Comparison of ENCODE assay signal across 8 mouse cellular contexts in the genomic region with DNA sequence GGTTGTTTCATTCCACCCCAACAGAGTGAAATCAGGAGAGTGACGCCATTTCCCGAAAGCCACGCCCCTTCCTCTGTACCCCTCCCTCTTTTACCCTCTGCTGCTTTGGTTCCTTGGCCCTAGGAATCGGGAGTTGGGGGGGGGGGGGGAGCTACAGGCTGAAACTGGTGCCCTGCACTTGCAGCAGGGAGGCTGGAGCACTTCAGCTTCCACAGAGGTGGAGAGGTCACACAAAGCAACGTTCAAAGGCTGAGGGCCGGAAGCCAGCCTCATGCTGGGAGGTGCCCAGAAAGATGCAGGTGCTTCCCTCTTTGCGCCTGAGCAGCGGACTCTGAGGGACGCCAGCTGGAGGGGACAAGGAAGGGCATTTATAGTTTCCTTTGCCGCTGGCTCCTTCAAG.
DNase-seq lines count a peak whose midpoint lies in the region; ATAC-seq lines count a peak whose summit lies in the region.

No protein-coding gene starts in this region.

- no peaks in the 10 kb centered on the region for H3K9me3 ChIP-seq in forebrain, embryonic 12.5 days
- H3K9me3 ChIP-seq in hindbrain, embryonic 16.5 days (ENCODE audit: control insufficient read depth, low read length): no peaks in the 10 kb centered on the region
- H3K9me3 ChIP-seq in liver, embryonic 11.5 days (ENCODE audit: control insufficient read depth, low read length): no peaks in the 10 kb centered on the region; the same call in 1 of the 2 replicates
- no peaks in the 10 kb centered on the region for H3K9me3 ChIP-seq in neural tube, embryonic 11.5 days (ENCODE audit: control insufficient read depth, low read length)

- no peak overlapping the region for H3K27ac ChIP-seq in forebrain, embryonic 12.5 days
- no peak overlapping the region for H3K27ac ChIP-seq in hindbrain, embryonic 16.5 days (ENCODE audit: low read depth, low read length)
- no peak overlapping the region for H3K27ac ChIP-seq in liver, embryonic 11.5 days (ENCODE audit: low read depth, low read length)
- H3K27ac ChIP-seq in neural tube, embryonic 11.5 days (ENCODE audit: low read depth, low read length): no peak overlapping the region

- peaks cover 9% of the 10 kb centered on the region; the same call in 1 of the 2 replicates for H3K4me1 ChIP-seq in forebrain, embryonic 12.5 days
- H3K4me1 ChIP-seq in hindbrain, embryonic 16.5 days (ENCODE audit: control insufficient read depth, insufficient read depth, low read depth, low read length): no peaks in the 10 kb centered on the region
- no peaks in the 10 kb centered on the region for H3K4me1 ChIP-seq in liver, embryonic 11.5 days (replicated peaks; ENCODE audit: control insufficient read depth, insufficient read depth, low read length)
- no peaks in the 10 kb centered on the region for H3K4me1 ChIP-seq in neural tube, embryonic 11.5 days (ENCODE audit: control insufficient read depth, insufficient read depth, low read length)

- H3K4me2 ChIP-seq in forebrain, embryonic 12.5 days: peak overlapping the region; percentile 31
- H3K4me2 ChIP-seq in hindbrain, embryonic 16.5 days (ENCODE audit: low read length): no peak overlapping the region
- H3K4me2 ChIP-seq in liver, embryonic 11.5 days: peak overlapping the region; percentile 47
- H3K4me2 ChIP-seq in neural tube, embryonic 11.5 days (ENCODE audit: low read depth): peak overlapping the region; percentile 15; the same call in 1 of the 2 replicates

- no peak overlapping the region for H3K9ac ChIP-seq in forebrain, embryonic 12.5 days
- no peak overlapping the region for H3K9ac ChIP-seq in hindbrain, embryonic 16.5 days (ENCODE audit: low read depth, low read length)
- no peak overlapping the region for H3K9ac ChIP-seq in liver, embryonic 11.5 days (ENCODE audit: low read depth, low read length)
- H3K9ac ChIP-seq in neural tube, embryonic 11.5 days (ENCODE audit: low read length): no peak overlapping the region; the same call in 1 of the 2 replicates

- peak; percentile 69 for DNase-seq in ZHBTc4 (ENCODE audit: low read depth, low spot score)
- DNase-seq in liver, embryonic 11.5 days (ENCODE audit: low spot score): no peak
- peak; percentile 36 for DNase-seq in neural tube, embryonic 11.5 days (ENCODE audit: low spot score)
- DNase-seq in frontal cortex, postnatal 36 days (ENCODE audit: low spot score in 2 of 2): no peak
- no peak for DNase-seq in Muller cell, postnatal 12 days (ENCODE audit: inconsistent ontology term)
- DNase-seq in gastrocnemius, postnatal 4 days (ENCODE audit: low spot score in 2 of 2): no peak

- H3K36me3 ChIP-seq in forebrain, embryonic 12.5 days (replicated peaks): no peaks in the 10 kb centered on the region
- no peaks in the 10 kb centered on the region for H3K36me3 ChIP-seq in hindbrain, embryonic 16.5 days (ENCODE audit: control insufficient read depth, insufficient read depth, low read length)
- no peaks in the 10 kb centered on the region for H3K36me3 ChIP-seq in liver, embryonic 11.5 days (ENCODE audit: control insufficient read depth, insufficient read depth, low read length)
- no peaks in the 10 kb centered on the region for H3K36me3 ChIP-seq in neural tube, embryonic 11.5 days (ENCODE audit: control insufficient read depth, insufficient read depth, low read length)

- WGBS in forebrain, embryonic 12.5 days: 23% methylated on average over 10 of the region's 10 CpGs
- WGBS in hindbrain, embryonic 16.5 days: 14% methylated on average over 10 of the region's 10 CpGs
- 17% methylated on average over 10 of the region's 10 CpGs for WGBS in liver, embryonic 11.5 days
- 16% methylated on average over 10 of the region's 10 CpGs for WGBS in neural tube, embryonic 11.5 days

- no peak overlapping the region for H3K4me3 ChIP-seq in forebrain, embryonic 12.5 days (replicated peaks)
- H3K4me3 ChIP-seq in hindbrain, embryonic 16.5 days (ENCODE audit: low read length): no peak overlapping the region
- no peak overlapping the region for H3K4me3 ChIP-seq in liver, embryonic 11.5 days (ENCODE audit: low read depth, low read length)
- H3K4me3 ChIP-seq in neural tube, embryonic 11.5 days (ENCODE audit: low read depth, low read length): no peak overlapping the region

- peak; percentile 36; the same call in 1 of the 2 replicates for ATAC-seq in forebrain, embryonic 12.5 days (ENCODE audit: low FRiP score)
- peak; percentile 17; the same call in 1 of the 2 replicates for ATAC-seq in hindbrain, embryonic 16.5 days
- no peak for ATAC-seq in liver, embryonic 11.5 days (replicated peaks; ENCODE audit: low FRiP score)
- ATAC-seq in neural tube, embryonic 11.5 days (ENCODE audit: insufficient read depth, low FRiP score, low TSS enrichment): peak; percentile 38; the same call in 1 of the 2 replicates

- no peaks in the 10 kb centered on the region for H3K27me3 ChIP-seq in forebrain, embryonic 12.5 days
- no peaks in the 10 kb centered on the region for H3K27me3 ChIP-seq in hindbrain, embryonic 16.5 days (replicated peaks; ENCODE audit: control insufficient read depth, insufficient read depth, low read length)
- no peaks in the 10 kb centered on the region for H3K27me3 ChIP-seq in liver, embryonic 11.5 days (replicated peaks; ENCODE audit: control insufficient read depth, insufficient read depth, low read length)
- H3K27me3 ChIP-seq in neural tube, embryonic 11.5 days (ENCODE audit: control insufficient read depth, insufficient read depth, low read length): no peaks in the 10 kb centered on the region

Comparison
In these comparisons a context has a peak if more than half of its experiments do, and no peak if none do; other contexts are left out.
1. DNase-seq: peak in ZHBTc4 (single experiment) and neural tube, embryonic 11.5 days (single experiment); none in liver, embryonic 11.5 days (single experiment), frontal cortex, postnatal 36 days (0 of 2), Muller cell, postnatal 12 days (single experiment) and gastrocnemius, postnatal 4 days (0 of 2).